Mouse (Mus musculus) embryo, embryonic 9.5 days (tissue): ENCODE measurements at regions not wholly inside any gene's neighbourhood (a gene's known extent, or its start where the extent isn't known, plus 50 kb on each side); places are given as distances from the start of the nearest gene placed in this dataset.
A peak's percentile ranks its signal among the peaks of the same experiment; 100 is the strongest.

ENCODE experiments used
- DNase-seq: peaks from one replicate; pipeline ENCODE4 v3.0.0-alpha.2; 2017; ENCODE audit errors: extremely low spot score

GRCm38 (mm10) chr5:101124941-101125453, 279.5 kb downstream of the Gpat3 start:
- peak; percentile 65 for DNase-seq

GRCm38 (mm10) chr5:101122914-101123313, 277.4 kb downstream of the Gpat3 start:
- DNase-seq: no peak

GRCm38 (mm10) chr5:101120509-101121201, 275.1 kb downstream of the Gpat3 start:
- no peak for DNase-seq

- no peak for DNase-seq
These were observed 266.7 kb downstream of the Gpat3 start for GRCm38 (mm10) chr5:101112151-101112769.

GRCm38 (mm10) chr5:101111619-101112018, 266.1 kb downstream of the Gpat3 start:
- DNase-seq: no peak

- DNase-seq: no peak
These were observed 255.6 kb downstream of the Gpat3 start for GRCm38 (mm10) chr5:101100975-101101699.

- DNase-seq: no peak
These were observed 245.6 kb downstream of the Gpat3 start for GRCm38 (mm10) chr5:101091027-101091598.

- no peak for DNase-seq
These were observed 245.0 kb downstream of the Gpat3 start for GRCm38 (mm10) chr5:101090415-101091026.

- no peak for DNase-seq
These were observed 239.7 kb downstream of the Gpat3 start for GRCm38 (mm10) chr5:101085199-101085598.

GRCm38 (mm10) chr5:101082611-101083010, 237.1 kb downstream of the Gpat3 start:
- no peak for DNase-seq

- no peak for DNase-seq
These were observed 218.8 kb downstream of the Gpat3 start for GRCm38 (mm10) chr5:101064308-101064707.

- no peak for DNase-seq
These were observed 217.7 kb downstream of the Gpat3 start for GRCm38 (mm10) chr5:101063254-101063653.

- no peak for DNase-seq
These were observed 206.1 kb downstream of the Gpat3 start for GRCm38 (mm10) chr5:101051591-101051990.

- no peak for DNase-seq
These were observed 195.0 kb downstream of the Gpat3 start for GRCm38 (mm10) chr5:101040488-101040887.

- no peak for DNase-seq
These were observed 187.5 kb downstream of the Gpat3 start for GRCm38 (mm10) chr5:101032968-101033367.

GRCm38 (mm10) chr5:101032147-101032900, 186.8 kb downstream of the Gpat3 start:
- no peak for DNase-seq

GRCm38 (mm10) chr5:101024796-101025195, 179.3 kb downstream of the Gpat3 start:
- DNase-seq: no peak

- DNase-seq: no peak
These were observed 178.3 kb downstream of the Gpat3 start for GRCm38 (mm10) chr5:101023784-101024183.

- DNase-seq: peak; percentile 82
These were observed 175.3 kb downstream of the Gpat3 start for GRCm38 (mm10) chr5:101020784-101021183.

- DNase-seq: no peak
These were observed 168.3 kb downstream of the Gpat3 start for GRCm38 (mm10) chr5:101013844-101014243.

GRCm38 (mm10) chr5:101005216-101005615, 159.7 kb downstream of the Gpat3 start:
- DNase-seq: no peak
